Mouse (Mus musculus) CH12.LX (cell line): ENCODE data around the gene Arf6.

Source experiments
- CTCF ChIP-seq, 2 experiments: IDR thresholded peaks in 1 of 2; conservative IDR thresholded peaks in 1 of 2; 2 replicates each; pipeline ENCODE4 v1.5.1; 2011 to 2012; ENCODE audit warnings: low read depth in 2 of 2, low read length in 2 of 2, improper control_type of control experiment in 1 of 2, inconsistent platforms in 1 of 2, mild to moderate bottlenecking in 1 of 2, moderate library complexity in 1 of 2
- EP300 ChIP-seq: IDR thresholded peaks from 2 replicates; pipeline ENCODE4 v1.6.1; 2011; ENCODE audit warnings: low read length, improper control_type of control experiment
- ETS1 ChIP-seq: conservative IDR thresholded peaks from 2 replicates; pipeline ENCODE4 v1.6.1; 2012; ENCODE audit warnings: low read depth, mild to moderate bottlenecking, inconsistent platforms, low read length, improper control_type of control experiment, moderate library complexity
- KAT2A ChIP-seq: IDR thresholded peaks from 2 replicates; pipeline ENCODE4 v1.6.1; 2012; ENCODE audit warnings: low read length, improper control_type of control experiment, inconsistent platforms; ENCODE audit not compliant: insufficient replicate concordance

GRCm38 (mm10) chr12:69394456-69394855 lies 22.5 kb downstream of the Arf6 start:
- no peak for TF ChIP-seq CTCF (conservative IDR thresholded peaks at IDR 0.05 in 1 of 2, IDR thresholded peaks at IDR 0.05 in 1 of 2; ENCODE audit: low read depth in 2 of 2, low read length in 2 of 2)
- no peak for TF ChIP-seq EP300
- TF ChIP-seq KAT2A, result no peak
- no peak for TF ChIP-seq ETS1
